Mouse (Mus musculus) kidney, adult 2 months (tissue): ENCODE measurements around the gene Ccdc9b. TPM values are rescaled to one million over a fixed set of nuclear protein-coding genes. Genes with fewer than 3 reads are reported as not detected.

Experiments
- DNase-seq: peaks from one replicate; pipeline ENCODE4 v3.0.0; 2021
- H3K27ac ChIP-seq: fragments of 200-500 bp; 2 replicates; pipeline ENCODE4 v1.5.1; 2012; ENCODE audit warnings: low read depth, low read length, control low read depth, inconsistent platforms; ENCODE audit not compliant: insufficient read depth
- H3K27me3 ChIP-seq: fragments of 200-500 bp; replicated peaks from 2 replicates; pipeline ENCODE4 v1.6.1; 2012; ENCODE audit warnings: mild to moderate bottlenecking, moderate library complexity, low read length, inconsistent platforms; ENCODE audit not compliant: control insufficient read depth, insufficient read depth
- H3K36me3 ChIP-seq: fragments of 200-500 bp; 2 replicates; pipeline ENCODE4 v1.6.1; 2012; ENCODE audit warnings: mild to moderate bottlenecking, moderate library complexity, low read length, inconsistent platforms; ENCODE audit not compliant: control insufficient read depth, insufficient read depth
- H3K4me1 ChIP-seq: fragments of 200-500 bp; 2 replicates; pipeline ENCODE4 v1.6.1; 2011; ENCODE audit warnings: low read length; ENCODE audit not compliant: control insufficient read depth, insufficient read depth
- H3K4me3 ChIP-seq: fragments of 200-500 bp; 2 replicates; pipeline ENCODE4 v1.5.1; 2011; ENCODE audit warnings: mild to moderate bottlenecking, low read depth, low read length, control low read depth; ENCODE audit not compliant: insufficient read depth
- CTCF ChIP-seq: fragments of 200-500 bp; conservative IDR thresholded peaks from 2 replicates; pipeline ENCODE4 v1.5.1; 2011; ENCODE audit warnings: low read depth, mild to moderate bottlenecking, control low read depth, low read length, moderate library complexity, mixed read lengths; ENCODE audit not compliant: insufficient read depth, insufficient read length
- POLR2A ChIP-seq: fragments of 200-500 bp; IDR thresholded peaks from one replicate; pipeline ENCODE4 v1.6.1; 2011; ENCODE audit warnings: low read depth, low read length, control low read depth
- WGBS: fragments of 180-500 bp; shearing (Covaris S2); methylation state at CpG from one replicate; pipeline ENCODE4 v1.1.7; 2018; 5-methylcytosine and 5-hydroxymethylcytosine counted together
- polyA plus RNA-seq: library from polyadenylated mRNA; depleted of rRNA; stranded (reverse); fragments of >200 nt; gene quantifications from 2 replicates; pipeline ENCODE4 v1.2.3, GENCODE M21; 2012

The Ccdc9b gene
- polyA plus RNA-seq, 1 experiment, result 3.4 TPM

GRCm38 (mm10) chr2:118776295-118776694 is 13.8 kb upstream of the Ccdc9b start:
- no peak overlapping the region for H3K27ac ChIP-seq
- no peak overlapping the region for H3K4me3 ChIP-seq
- DNase-seq, result no peak
- WGBS, result 76% methylated on average over 2 of the region's 2 CpGs
- TF ChIP-seq CTCF, result no peak
- TF ChIP-seq POLR2A, result no peak
- no peaks in the 10 kb centered on the region for H3K27me3 ChIP-seq
- no peaks in the 10 kb centered on the region for H3K4me1 ChIP-seq
- H3K36me3 ChIP-seq, result no peaks in the 10 kb centered on the region

- Histone ChIP-seq H3K36me3 (no peaks in the 10 kb centered on the region), H3K4me3 (no peak overlapping the region), H3K27me3 (no peaks in the 10 kb centered on the region), H3K27ac (no peak overlapping the region), H3K4me1 (no peaks in the 10 kb centered on the region)
- DNase-seq, result no peak
- no peak for TF ChIP-seq CTCF
- TF ChIP-seq POLR2A, result no peak
- 74% methylated on average over 4 of the region's 4 CpGs for WGBS
These were observed 13.4 kb upstream of the Ccdc9b start for GRCm38 (mm10) chr2:118775846-118776245.

- no peak overlapping the region for H3K4me3 ChIP-seq
- no peaks in the 10 kb centered on the region for H3K4me1 ChIP-seq
- TF ChIP-seq POLR2A (no peak), CTCF (no peak)
- DNase-seq, result no peak
- no peaks in the 10 kb centered on the region for H3K36me3 ChIP-seq
- WGBS, result 75% methylated on average over 1 of the region's 1 CpGs
- no peak overlapping the region for H3K27ac ChIP-seq
- no peaks in the 10 kb centered on the region for H3K27me3 ChIP-seq
These were observed 12.9 kb upstream of the Ccdc9b start for GRCm38 (mm10) chr2:118775396-118775795.

GRCm38 (mm10) chr2:118774536-118774935 is 12.1 kb upstream of the Ccdc9b start:
- TF ChIP-seq CTCF, result no peak
- no peak for TF ChIP-seq POLR2A
- H3K27me3 ChIP-seq, result no peaks in the 10 kb centered on the region
- 75% methylated on average over 2 of the region's 2 CpGs for whole genome bisulfite sequencing
- H3K27ac ChIP-seq, result no peak overlapping the region
- no peaks in the 10 kb centered on the region for H3K4me1 ChIP-seq
- H3K36me3 ChIP-seq, result no peaks in the 10 kb centered on the region
- H3K4me3 ChIP-seq, result no peak overlapping the region
- DNase-seq, result no peak

GRCm38 (mm10) chr2:118772158-118772874 is 9.9 kb upstream of the Ccdc9b start, which contains the start of gene Phgr1:
Gene Phgr1, plus strand, starts transcription at chr2:118772769.
- Histone ChIP-seq H3K4me3 (no peak within 1 kb of the TSS), H3K27me3 (no peaks in the 10 kb centered on the region), H3K4me1 (no peaks in the 10 kb centered on the region), H3K27ac (no peak within 1 kb of the TSS), H3K36me3 (no peaks in the 10 kb centered on the region)
- no peak for DNase-seq
- WGBS, result 70% methylated on average over 6 of the region's 6 CpGs
- TF ChIP-seq CTCF (no peak), POLR2A (no peak)

GRCm38 (mm10) chr2:118766041-118767033 is 3.9 kb upstream of the Ccdc9b start:
- 77% methylated on average over 10 of the region's 10 CpGs for WGBS
- H3K4me3 ChIP-seq, result no peak overlapping the region
- no peak overlapping the region for H3K27ac ChIP-seq
- H3K27me3 ChIP-seq, result no peaks in the 10 kb centered on the region
- no peaks in the 10 kb centered on the region for H3K36me3 ChIP-seq
- TF ChIP-seq CTCF, result 0 out of 2 replicates have a peak, but pooled peaks have one; percentile 14
- no peak for TF ChIP-seq POLR2A
- DNase-seq, result no peak
- peaks cover 14% of the 10 kb centered on the region; the same call in 1 of the 2 replicates for H3K4me1 ChIP-seq

- Histone ChIP-seq H3K4me1 (peaks cover 14% of the 10 kb centered on the region; the same call in 1 of the 2 replicates), H3K36me3 (no peaks in the 10 kb centered on the region), H3K27me3 (no peaks in the 10 kb centered on the region), H3K4me3 (no peak overlapping the region), H3K27ac (no peak overlapping the region)
- DNase-seq, result no peak
- TF ChIP-seq POLR2A, result no peak
- no peak for TF ChIP-seq CTCF
- WGBS, result 74% methylated on average over 5 of the region's 5 CpGs
These were observed 2.4 kb upstream of the Ccdc9b start for GRCm38 (mm10) chr2:118764875-118765274.
